Mouse (Mus musculus): ENCODE measurements around the gene Cad. TPM values are rescaled to one million over a fixed set of nuclear protein-coding genes. Genes with fewer than 3 reads are reported as not detected.

The Cad gene
- total and polyA plus RNA-seq, 3 experiments: 43.1 to 123 (median 106) TPM

GRCm38 (mm10) chr5:31054261-31055215 lies at the start of gene Cad (continued):
- no peak for TF ChIP-seq RAD21 (IDR thresholded peaks at IDR 0.05; ENCODE audit: low read depth, low read length)

DNA sequence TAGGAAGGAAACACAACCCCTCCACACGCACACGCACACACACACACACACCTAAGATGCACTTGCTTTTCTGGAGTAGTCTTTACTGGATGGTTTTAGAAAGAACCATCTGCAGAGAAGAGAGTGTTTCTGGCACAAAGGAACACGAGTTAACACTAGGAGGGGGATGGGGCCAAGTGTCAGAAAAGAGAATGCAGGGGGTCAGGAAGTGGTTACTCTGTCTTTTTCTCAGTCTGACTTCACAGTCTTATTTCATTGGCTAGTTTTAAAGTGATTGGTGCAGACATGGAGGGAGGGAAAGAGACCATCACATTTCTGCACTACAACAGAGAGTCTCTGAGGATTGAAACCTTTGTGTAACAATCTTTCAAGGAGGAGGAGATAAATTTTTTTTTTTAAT lies 41.8 kb upstream of the Cad start:
- H3K4me3 ChIP-seq (replicated peaks in 1 of 3; ENCODE audit: low read depth in 2 of 3, low read length in 2 of 3, poor library complexity in 1 of 3): no peak overlapping the region
- H3K27me3 ChIP-seq (replicated peaks): no peaks in the 10 kb centered on the region
- dilution Hi-C loops (cut with MboI; ENCODE audit: extremely low pct_ligation_motif_present, extremely low pct_unique_long_range_greater_than_20kb, low sequenced_read_pairs): no loop called here
- no peak overlapping the region for H3K4me2 ChIP-seq (ENCODE audit: insufficient read depth, low read depth, poor library complexity, severe bottlenecking)
- no peak for TF ChIP-seq MEF2A (IDR thresholded peaks at IDR 0.05; ENCODE audit: borderline replicate concordance, low read depth, low read length)
- TF ChIP-seq IRF4 (IDR thresholded peaks at IDR 0.05; ENCODE audit: low read depth, low read length): peak; percentile 77
- TF ChIP-seq MAX (IDR thresholded peaks at IDR 0.05; ENCODE audit: low read length): 0 out of 2 replicates have a peak, but pooled peaks have one; percentile 28
- TF ChIP-seq JUN (IDR thresholded peaks at IDR 0.05; ENCODE audit: insufficient read depth, low read depth, low read length): 0 out of 2 replicates have a peak, but pooled peaks have one; percentile 12
- no peak for TF ChIP-seq ZMIZ1 (IDR thresholded peaks at IDR 0.05; ENCODE audit: low read depth, low read length)
- 0 out of 2 replicates have a peak, but pooled peaks have one; percentile 44 for TF ChIP-seq MYC (IDR thresholded peaks at IDR 0.05; ENCODE audit: low read depth, low read length)
- 0 out of 2 replicates have a peak, but pooled peaks have one; percentile 18 for TF ChIP-seq KAT2A (IDR thresholded peaks at IDR 0.05; ENCODE audit: insufficient replicate concordance, low read length)
- TF ChIP-seq EP300 (IDR thresholded peaks at IDR 0.05; ENCODE audit: low read length): peak; percentile 38; the same call in 1 of the 2 replicates
- TF ChIP-seq TBP (conservative IDR thresholded peaks at IDR 0.05; ENCODE audit: low read depth, low read length): 0 out of 2 replicates have a peak, but pooled peaks have one; percentile 15
- peak; percentile 66; the same call in 1 of the 2 replicates for TF ChIP-seq CHD2 (IDR thresholded peaks at IDR 0.05; ENCODE audit: low read length)
- TF ChIP-seq ETS1 (conservative IDR thresholded peaks at IDR 0.05; ENCODE audit: low read depth, low read length): no peak
- TF ChIP-seq ELF1 (IDR thresholded peaks at IDR 0.05; ENCODE audit: low read depth, low read length): 0 out of 2 replicates have a peak, but pooled peaks have one; percentile 25
- peak; percentile 52; the same call in 1 of the 2 replicates for TF ChIP-seq JUND (conservative IDR thresholded peaks at IDR 0.05; ENCODE audit: low read depth, low read length)
- DNase-seq (ENCODE audit: extremely low read depth): peak; percentile 51
- in situ Hi-C loops (cut with MboI; ENCODE audit: low pct_ligation_motif_present, low pct_unique_long_range_greater_than_20kb, low sequenced_read_pairs): no loop called here
- no peaks in the 10 kb centered on the region for H3K36me3 ChIP-seq (replicated peaks in 1 of 2; ENCODE audit: control insufficient read depth in 1 of 2, insufficient read depth in 1 of 2, low read length in 1 of 2)
- H3K27ac ChIP-seq (ENCODE audit: insufficient read depth, low read depth): no peak overlapping the region
- peaks cover 4 to 19% of the 10 kb centered on the region in 2 experiments; a peak in 3 of 4 replicates for H3K4me1 ChIP-seq (ENCODE audit: control insufficient read depth in 1 of 2, insufficient read depth in 2 of 2)
- no peaks in the 10 kb centered on the region for H3K9me3 ChIP-seq (replicated peaks; ENCODE audit: low read length)
- H3K9ac ChIP-seq (ENCODE audit: insufficient read depth, low read depth): no peak overlapping the region
- H3K79me2 ChIP-seq (replicated peaks; ENCODE audit: control insufficient read depth, extremely low read depth, insufficient read depth, poor library complexity, severe bottlenecking): no peaks in the 10 kb centered on the region

DNA sequence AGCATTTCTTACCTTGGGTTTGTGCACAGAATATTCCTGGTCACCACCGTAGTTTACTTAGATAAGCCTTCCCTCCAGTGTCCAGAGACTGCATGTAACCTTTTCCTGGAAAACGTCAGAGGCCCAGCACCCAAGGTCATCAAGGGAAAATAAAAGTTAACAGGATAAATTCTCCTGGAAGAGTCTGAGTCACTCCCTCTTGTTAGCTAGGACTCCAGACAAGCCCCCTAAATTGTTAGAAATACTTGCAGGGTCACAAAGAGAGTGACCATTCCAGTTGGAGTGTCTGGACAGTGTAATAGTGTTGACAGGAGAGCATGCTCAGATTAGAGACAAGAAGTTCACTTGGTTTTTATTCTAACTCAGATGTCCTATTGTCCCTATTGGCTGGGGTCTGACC lies 38.7 kb upstream of the Cad start:
- no peak overlapping the region for H3K4me2 ChIP-seq (ENCODE audit: insufficient read depth, low read depth, poor library complexity, severe bottlenecking)
- dilution Hi-C loops (cut with MboI; ENCODE audit: extremely low pct_ligation_motif_present, extremely low pct_unique_long_range_greater_than_20kb, low sequenced_read_pairs) (no loop called here), in situ Hi-C loops (cut with MboI; ENCODE audit: low pct_ligation_motif_present, low pct_unique_long_range_greater_than_20kb, low sequenced_read_pairs) (no loop called here)
- H3K9ac ChIP-seq (ENCODE audit: insufficient read depth, low read depth): no peak overlapping the region
- no peaks in the 10 kb centered on the region for H3K79me2 ChIP-seq (replicated peaks; ENCODE audit: control insufficient read depth, extremely low read depth, insufficient read depth, poor library complexity, severe bottlenecking)
- no peak overlapping the region for H3K27ac ChIP-seq (ENCODE audit: insufficient read depth, low read depth)
- H3K4me3 ChIP-seq (replicated peaks in 1 of 3; ENCODE audit: low read depth in 2 of 3, low read length in 2 of 3, poor library complexity in 1 of 3): no peak overlapping the region
- no peak for DNase-seq (ENCODE audit: extremely low read depth)
- H3K9me3 ChIP-seq (replicated peaks; ENCODE audit: low read length): no peaks in the 10 kb centered on the region
- no peak for TF ChIP-seq ELF1 (IDR thresholded peaks at IDR 0.05; ENCODE audit: low read depth, low read length)
- no peak for TF ChIP-seq PAX5 (IDR thresholded peaks at IDR 0.05; ENCODE audit: low read length)
- no peak for TF ChIP-seq POLR2A (IDR thresholded peaks at IDR 0.05; ENCODE audit: low read depth, low read length)
- TF ChIP-seq CTCF (conservative IDR thresholded peaks at IDR 0.05 in 1 of 2, IDR thresholded peaks at IDR 0.05 in 1 of 2; ENCODE audit: low read depth in 2 of 2, low read length in 2 of 2): no peak
- no peak for TF ChIP-seq EP300 (IDR thresholded peaks at IDR 0.05; ENCODE audit: low read length)
- TF ChIP-seq SIN3A (IDR thresholded peaks at IDR 0.05; ENCODE audit: low read length): no peak
- TF ChIP-seq POLR2AphosphoS2 (IDR thresholded peaks at IDR 0.05; ENCODE audit: low read depth, low read length): no peak
- no peak for TF ChIP-seq MXI1 (IDR thresholded peaks at IDR 0.05; ENCODE audit: low read depth, low read length)
- peaks cover 4 to 14% of the 10 kb centered on the region in 2 experiments; a peak in 3 of 4 replicates for H3K4me1 ChIP-seq (ENCODE audit: control insufficient read depth in 1 of 2, insufficient read depth in 2 of 2)
- H3K36me3 ChIP-seq (replicated peaks in 1 of 2; ENCODE audit: control insufficient read depth in 1 of 2, insufficient read depth in 1 of 2, low read length in 1 of 2): no peaks in the 10 kb centered on the region
- no peaks in the 10 kb centered on the region for H3K27me3 ChIP-seq (replicated peaks)

Measured in CH12.LX (cell line).